Mouse (Mus musculus): ENCODE data around the gene Sntn. TPM values are rescaled to one million over a fixed set of nuclear protein-coding genes. Genes with fewer than 3 reads are reported as not detected.

Sntn gene
- not detected in 2 replicates for polyA plus RNA-seq (2012; rRNA removed)

DNA sequence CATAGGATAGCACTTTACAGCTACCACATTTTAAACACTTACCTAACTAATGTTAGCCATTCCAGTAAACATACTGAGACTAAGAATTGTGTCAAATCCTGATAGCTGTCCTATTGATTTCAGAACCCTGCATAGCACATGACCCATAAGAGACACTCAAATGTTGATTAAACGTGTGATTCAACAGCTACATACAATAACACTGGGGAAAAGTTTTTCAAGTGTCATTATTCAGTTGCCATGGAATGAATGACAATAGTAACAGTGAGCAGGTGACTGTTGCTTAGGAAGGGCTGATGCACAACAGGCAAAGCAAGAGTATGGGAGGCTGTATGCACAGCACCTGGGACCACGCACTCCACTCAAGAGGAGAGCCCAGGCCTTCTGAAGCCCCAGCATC is at the start of gene Sntn:
Gene Sntn (plus strand): TSS at position 301 of the 400 bp plus-strand sequence.
- 72% methylated on average over 2 of the region's 2 CpGs for WGBS
- Histone ChIP-seq H3K4me3 (ENCODE audit: low read depth, low read length) (no peak within 1 kb of the TSS), H3K27me3 (ENCODE audit: control insufficient read depth, insufficient read depth, low read length) (no peaks in the 10 kb centered on the region), H3K4me1 (ENCODE audit: control insufficient read depth, insufficient read depth, insufficient read length, low read length) (no peaks in the 10 kb centered on the region), H3K36me3 (ENCODE audit: control insufficient read depth, insufficient read depth, low read length) (no peaks in the 10 kb centered on the region), H3K27ac (ENCODE audit: insufficient read depth, low read depth, low read length) (no peak within 1 kb of the TSS)
- no peak for TF ChIP-seq POLR2A (IDR thresholded peaks at IDR 0.05; ENCODE audit: low read depth, low read length)
- no peak for TF ChIP-seq CTCF (IDR thresholded peaks at IDR 0.05; ENCODE audit: extremely low read depth, insufficient read length, insufficient replicate concordance, low read depth, low read length)

DNA sequence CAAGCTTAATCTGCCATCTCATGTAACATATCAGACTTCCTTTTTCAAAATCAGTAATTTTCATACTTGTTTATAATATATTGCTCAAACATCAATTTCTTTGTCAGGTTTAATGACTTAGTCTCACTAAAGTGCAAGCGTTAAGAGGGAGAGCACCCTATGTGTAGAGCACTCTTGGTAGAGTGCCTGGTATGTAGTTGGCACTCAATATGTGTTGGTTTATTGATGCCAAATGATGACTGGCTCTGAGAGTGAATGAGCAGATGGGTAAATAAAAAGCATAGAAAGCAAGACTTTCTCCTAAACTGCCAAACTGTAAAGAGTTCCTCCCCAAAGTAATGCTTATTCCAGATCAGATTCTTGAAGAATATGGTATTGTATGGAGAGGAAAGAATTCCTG is 20.8 kb upstream of the Sntn start:
- no peaks in the 10 kb centered on the region for H3K36me3 ChIP-seq (ENCODE audit: control insufficient read depth, insufficient read depth, low read length)
- H3K4me1 ChIP-seq (ENCODE audit: control insufficient read depth, insufficient read depth, insufficient read length, low read length) = no peaks in the 10 kb centered on the region
- WGBS = 84% methylated on average over 1 of the region's 1 CpGs
- no peak overlapping the region for H3K27ac ChIP-seq (ENCODE audit: insufficient read depth, low read depth, low read length)
- H3K4me3 ChIP-seq (ENCODE audit: low read depth, low read length) = no peak overlapping the region
- TF ChIP-seq POLR2A (IDR thresholded peaks at IDR 0.05; ENCODE audit: low read depth, low read length) (no peak), CTCF (IDR thresholded peaks at IDR 0.05; ENCODE audit: extremely low read depth, insufficient read length, insufficient replicate concordance, low read depth, low read length) (no peak)
- no peaks in the 10 kb centered on the region for H3K27me3 ChIP-seq (ENCODE audit: control insufficient read depth, insufficient read depth, low read length)

DNA sequence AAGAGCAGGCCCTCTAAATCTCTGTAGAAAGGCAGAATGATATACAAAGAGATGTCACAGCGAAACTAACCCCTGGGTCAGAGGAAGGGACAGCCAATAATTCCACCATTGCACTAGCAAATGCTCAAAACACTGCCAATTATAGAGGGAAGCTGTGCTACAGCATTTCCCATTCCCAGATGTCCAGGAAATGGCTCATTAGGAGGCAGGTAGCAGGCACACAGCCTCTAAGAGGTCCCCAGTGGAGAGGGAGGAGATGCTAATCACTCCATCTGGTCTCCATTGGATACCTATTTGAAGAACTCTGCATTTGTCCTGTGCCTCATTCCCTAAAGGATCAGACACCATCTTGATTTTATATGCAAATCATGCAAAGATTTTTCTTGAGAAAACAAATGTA is 19.6 kb upstream of the Sntn start:
- TF ChIP-seq CTCF (IDR thresholded peaks at IDR 0.05; ENCODE audit: extremely low read depth, insufficient read length, insufficient replicate concordance, low read depth, low read length) (no peak), POLR2A (IDR thresholded peaks at IDR 0.05; ENCODE audit: low read depth, low read length) (no peak)
- Histone ChIP-seq H3K36me3 (ENCODE audit: control insufficient read depth, insufficient read depth, low read length) (no peaks in the 10 kb centered on the region), H3K4me3 (ENCODE audit: low read depth, low read length) (no peak overlapping the region), H3K27me3 (ENCODE audit: control insufficient read depth, insufficient read depth, low read length) (no peaks in the 10 kb centered on the region), H3K27ac (ENCODE audit: insufficient read depth, low read depth, low read length) (no peak overlapping the region), H3K4me1 (ENCODE audit: control insufficient read depth, insufficient read depth, insufficient read length, low read length) (no peaks in the 10 kb centered on the region)
- WGBS = 47% methylated on average over 1 of the region's 1 CpGs

DNA sequence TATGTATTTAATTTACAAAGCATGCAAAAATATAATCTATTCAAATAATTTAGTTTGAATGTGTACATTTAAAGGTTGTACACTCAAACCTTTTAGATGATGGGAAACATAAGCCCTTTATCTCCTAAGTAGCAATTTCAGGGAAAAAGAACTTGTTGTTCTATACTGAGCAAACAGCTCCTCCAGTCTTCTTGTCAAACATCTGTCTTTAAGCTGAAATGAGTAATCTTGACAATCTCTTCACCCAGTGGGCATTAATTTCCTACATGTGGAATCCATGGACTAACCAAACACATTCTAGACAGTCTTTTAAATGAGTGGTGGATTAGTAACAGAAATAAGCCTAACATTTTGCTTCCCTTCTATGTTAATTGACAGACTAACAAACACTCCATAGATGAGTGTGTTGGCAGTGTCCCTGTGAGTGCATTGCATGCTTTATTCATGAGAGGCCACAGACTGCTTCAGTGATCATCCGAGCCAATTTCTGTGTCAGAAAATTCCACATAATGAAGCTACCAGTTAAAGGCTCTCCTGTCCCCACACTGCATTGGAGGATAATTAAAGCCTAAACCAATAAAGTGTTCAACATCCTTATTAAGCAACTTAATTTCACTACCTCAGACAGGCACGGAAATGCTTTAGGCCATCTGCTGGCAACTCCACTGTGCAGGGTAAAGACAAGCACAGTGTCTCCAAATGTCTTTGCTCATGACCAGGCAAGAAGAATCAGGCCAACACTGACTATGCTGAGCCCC is 19.0 kb upstream of the Sntn start:
- H3K36me3 ChIP-seq (ENCODE audit: control insufficient read depth, insufficient read depth, low read length) = no peaks in the 10 kb centered on the region
- no peak overlapping the region for H3K4me3 ChIP-seq (ENCODE audit: low read depth, low read length)
- no peaks in the 10 kb centered on the region for H3K4me1 ChIP-seq (ENCODE audit: control insufficient read depth, insufficient read depth, insufficient read length, low read length)
- no peak overlapping the region for H3K27ac ChIP-seq (ENCODE audit: insufficient read depth, low read depth, low read length)
- 71% methylated on average over 2 of the region's 2 CpGs for WGBS
- TF ChIP-seq POLR2A (IDR thresholded peaks at IDR 0.05; ENCODE audit: low read depth, low read length) = no peak
- no peak for TF ChIP-seq CTCF (IDR thresholded peaks at IDR 0.05; ENCODE audit: extremely low read depth, insufficient read length, insufficient replicate concordance, low read depth, low read length)
- no peaks in the 10 kb centered on the region for H3K27me3 ChIP-seq (ENCODE audit: control insufficient read depth, insufficient read depth, low read length)

DNA sequence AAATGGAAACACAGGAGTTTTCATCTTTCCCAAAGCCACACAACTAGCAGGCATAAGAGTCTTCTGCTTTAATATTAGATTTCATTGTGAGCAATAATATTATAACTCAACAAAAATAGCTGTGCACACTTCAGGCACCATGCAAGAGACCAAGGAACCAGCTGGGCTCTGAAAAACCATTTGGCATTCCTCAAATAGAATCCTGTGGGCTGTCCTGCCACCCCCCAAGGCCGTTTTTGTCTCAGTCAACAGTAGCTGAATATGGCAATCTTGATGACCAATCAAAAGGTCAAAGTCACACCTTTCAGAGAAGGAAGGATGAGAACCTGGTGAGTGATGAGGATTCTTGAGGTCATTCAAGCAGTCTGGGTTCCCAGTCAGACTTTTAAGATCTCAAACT is 16.0 kb downstream of the Sntn start:
- Histone ChIP-seq H3K27me3 (ENCODE audit: control insufficient read depth, insufficient read depth, low read length) (no peaks in the 10 kb centered on the region), H3K4me3 (ENCODE audit: low read depth, low read length) (no peak overlapping the region), H3K36me3 (ENCODE audit: control insufficient read depth, insufficient read depth, low read length) (no peaks in the 10 kb centered on the region), H3K27ac (ENCODE audit: insufficient read depth, low read depth, low read length) (no peak overlapping the region), H3K4me1 (ENCODE audit: control insufficient read depth, insufficient read depth, insufficient read length, low read length) (no peaks in the 10 kb centered on the region)
- 26% methylated on average over 1 of the region's 1 CpGs for WGBS
- TF ChIP-seq CTCF (IDR thresholded peaks at IDR 0.05; ENCODE audit: extremely low read depth, insufficient read length, insufficient replicate concordance, low read depth, low read length) (no peak), POLR2A (IDR thresholded peaks at IDR 0.05; ENCODE audit: low read depth, low read length) (no peak)

DNA sequence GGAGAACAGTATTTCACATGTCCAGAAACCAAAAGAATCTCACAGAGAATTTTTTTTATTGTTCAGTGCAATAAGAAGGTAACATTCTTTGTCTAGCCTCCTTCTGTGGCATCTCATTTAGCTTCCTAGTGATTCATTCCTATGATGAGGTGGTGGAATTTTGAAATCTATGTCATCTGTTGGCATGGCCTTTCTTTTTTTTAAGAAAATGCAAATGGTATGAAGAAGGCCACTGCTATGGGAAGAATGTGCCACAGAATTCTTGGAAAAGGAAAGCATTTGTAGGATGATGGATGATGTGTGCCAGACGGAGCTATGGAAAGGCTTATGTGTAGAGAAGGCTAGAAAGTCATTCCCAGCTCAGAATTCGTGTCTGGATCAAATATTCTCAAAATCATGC is 19.8 kb downstream of the Sntn start:
- WGBS = 48% methylated on average over 2 of the region's 2 CpGs

DNA sequence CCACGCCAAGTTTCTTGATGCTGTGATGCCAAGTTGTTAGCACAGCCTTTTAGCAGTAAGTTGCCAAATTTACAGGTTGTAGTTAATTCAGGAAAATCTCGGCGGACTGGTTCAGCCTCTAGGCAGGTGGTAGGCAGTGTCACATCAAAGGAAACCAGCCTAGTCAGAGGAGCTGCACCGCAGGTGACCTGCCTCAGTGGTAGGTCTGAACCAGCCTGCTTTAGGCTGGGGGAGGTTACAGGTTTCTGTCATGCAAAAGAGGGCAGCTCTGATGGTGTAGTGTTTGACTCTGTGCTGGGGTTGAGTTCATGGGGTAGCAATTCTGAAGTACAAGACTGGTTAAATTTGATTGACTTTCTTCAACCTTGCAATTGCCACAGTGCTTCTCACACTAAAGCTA is 61.6 kb downstream of the Sntn start:
- H3K27ac ChIP-seq (ENCODE audit: insufficient read depth, low read depth, low read length) = no peak overlapping the region
- no peaks in the 10 kb centered on the region for H3K27me3 ChIP-seq (ENCODE audit: control insufficient read depth, insufficient read depth, low read length)
- H3K4me3 ChIP-seq (ENCODE audit: low read depth, low read length) = no peak overlapping the region
- 45% methylated on average over 4 of the region's 4 CpGs for WGBS
- no peaks in the 10 kb centered on the region for H3K4me1 ChIP-seq (ENCODE audit: control insufficient read depth, insufficient read depth, insufficient read length, low read length)
- no peaks in the 10 kb centered on the region for H3K36me3 ChIP-seq (ENCODE audit: control insufficient read depth, insufficient read depth, low read length)
- no peak for TF ChIP-seq POLR2A (IDR thresholded peaks at IDR 0.05; ENCODE audit: low read depth, low read length)
- no peak for TF ChIP-seq CTCF (IDR thresholded peaks at IDR 0.05; ENCODE audit: extremely low read depth, insufficient read length, insufficient replicate concordance, low read depth, low read length)

More for the DNA sequence above, 19.8 kb downstream of the Sntn start:
- TF ChIP-seq POLR2A (IDR thresholded peaks at IDR 0.05; ENCODE audit: low read depth, low read length) (no peak), CTCF (IDR thresholded peaks at IDR 0.05; ENCODE audit: extremely low read depth, insufficient read length, insufficient replicate concordance, low read depth, low read length) (no peak)
- no peak overlapping the region for H3K4me3 ChIP-seq (ENCODE audit: low read depth, low read length)
- H3K36me3 ChIP-seq (ENCODE audit: control insufficient read depth, insufficient read depth, low read length) = no peaks in the 10 kb centered on the region
- no peaks in the 10 kb centered on the region for H3K27me3 ChIP-seq (ENCODE audit: control insufficient read depth, insufficient read depth, low read length)
- H3K27ac ChIP-seq (ENCODE audit: insufficient read depth, low read depth, low read length) = no peak overlapping the region
- H3K4me1 ChIP-seq (ENCODE audit: control insufficient read depth, insufficient read depth, insufficient read length, low read length) = no peaks in the 10 kb centered on the region

Other genes starting within 250 kb of the Sntn start
- gene Gm281, start 243.6 kb downstream of the Sntn start, polyA plus RNA-seq (2012; rRNA removed) = not detected in 2 replicates